Mouse (Mus musculus) midbrain, embryonic 14.5 days (tissue): ENCODE data around the gene Tcte2. TPM values are rescaled to one million over a fixed set of nuclear protein-coding genes. Genes with fewer than 3 reads are reported as not detected.

ENCODE experiments used
- ATAC-seq: fragments of 200-750 bp; cut with Nextera tagmentation; 2 replicates; pipeline ENCODE4 v1.8.0; 2017; ENCODE audit warnings: moderate number of reproducible peaks, moderate library complexity; ENCODE audit not compliant: low FRiP score, low TSS enrichment
- DNase-seq: peaks from one replicate; pipeline ENCODE4 v3.0.0-alpha.2; 2015
- H3K27ac ChIP-seq: fragments of 300-500 bp; sonication (generic); replicated peaks from 2 replicates; pipeline ENCODE4 v1.5.1; 2014; ENCODE audit warnings: mild to moderate bottlenecking, low read depth, low read length, moderate library complexity
- H3K27me3 ChIP-seq: fragments of 300-500 bp; sonication (generic); 2 replicates; pipeline ENCODE4 v1.6.1; 2014; ENCODE audit warnings: low read length, control low read depth, mixed read lengths; ENCODE audit not compliant: control insufficient read depth, insufficient read depth
- H3K36me3 ChIP-seq: fragments of 300-500 bp; sonication (generic); 2 replicates; pipeline ENCODE4 v1.6.1; 2014; ENCODE audit warnings: low read length, control low read depth; ENCODE audit not compliant: control insufficient read depth, insufficient read depth
- H3K4me1 ChIP-seq: fragments of 300-500 bp; sonication (generic); 2 replicates; pipeline ENCODE4 v1.6.1; 2014; ENCODE audit warnings: mild to moderate bottlenecking, antibody characterized with exemption, low read length, control low read depth; ENCODE audit not compliant: control insufficient read depth, insufficient read depth
- H3K4me2 ChIP-seq: fragments of 300-500 bp; sonication (generic); 2 replicates; pipeline ENCODE4 v1.6.1; 2014; ENCODE audit warnings: mild to moderate bottlenecking, low read length, moderate library complexity
- H3K4me3 ChIP-seq: fragments of 300-500 bp; sonication (generic); replicated peaks from 2 replicates; pipeline ENCODE4 v1.5.1; 2014; ENCODE audit warnings: low read depth, low read length
- H3K9ac ChIP-seq: fragments of 300-500 bp; sonication (generic); replicated peaks from 2 replicates; pipeline ENCODE4 v1.6.1; 2014; ENCODE audit warnings: mild to moderate bottlenecking, low read length, moderate library complexity
- H3K9me3 ChIP-seq: fragments of 300-500 bp; sonication (generic); 2 replicates; pipeline ENCODE4 v1.6.1; 2016; ENCODE audit warnings: low read length, control low read depth, mixed read lengths; ENCODE audit not compliant: control insufficient read depth
- WGBS: fragments of 180-500 bp; shearing (Covaris S2); extraction: QIAGEN DNeasy Blood & Tissue Kit; methylation state at CpG from one replicate; pipeline ENCODE4 v1.1.7; 2014; 5-methylcytosine and 5-hydroxymethylcytosine counted together
- polyA plus RNA-seq: library from polyadenylated mRNA; unstranded; fragments of >200 nt; fragmentation: Nextera tagmentation; extraction: Ambion mirVana; gene quantifications from 2 replicates; pipeline ENCODE4 v1.2.1, GENCODE M21; 2014

Tcte2 gene
- polyA plus RNA-seq, 1 experiment from 2014 or later, result 23.0 TPM

DNA sequence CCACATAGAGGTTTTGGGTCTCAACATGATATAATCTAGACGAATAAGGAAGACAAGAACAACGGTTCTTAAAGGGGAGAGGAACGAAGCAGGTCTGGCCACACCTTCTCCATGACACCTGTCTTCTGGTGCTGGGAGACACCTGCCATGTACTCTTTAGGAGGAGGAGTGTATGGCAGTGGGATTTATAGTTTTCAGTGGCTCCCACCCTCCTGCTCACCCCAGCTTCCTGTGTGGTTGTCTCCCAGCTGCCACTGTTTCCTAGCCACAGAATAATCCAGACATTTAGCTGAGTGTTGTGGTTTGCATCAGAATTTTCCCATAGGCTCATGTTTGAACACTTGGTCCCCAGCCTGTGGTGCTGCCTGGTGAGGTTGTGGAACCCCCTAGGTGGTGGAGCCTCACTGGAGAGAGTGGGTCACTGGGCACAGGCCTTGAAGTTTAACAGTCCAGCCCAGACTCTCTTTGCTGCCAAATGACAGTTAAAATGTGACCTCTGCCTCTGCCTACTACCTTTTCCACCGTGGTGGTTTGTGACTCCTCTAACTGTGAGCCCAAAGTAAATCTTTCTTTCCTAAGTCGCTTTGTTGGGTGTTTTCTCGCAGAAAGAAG, 86.8 kb downstream of the Tcte2 start:
- no peak overlapping the region for H3K27ac ChIP-seq
- H3K27me3 ChIP-seq, result no peaks in the 10 kb centered on the region
- ATAC-seq (no peak), DNase-seq (no peak)
- no peaks in the 10 kb centered on the region for H3K36me3 ChIP-seq
- no peak overlapping the region for H3K9ac ChIP-seq
- no peak overlapping the region for H3K4me3 ChIP-seq
- peaks cover 18% of the 10 kb centered on the region for H3K4me1 ChIP-seq
- H3K4me2 ChIP-seq, result no peak overlapping the region
- H3K9me3 ChIP-seq, result no peaks in the 10 kb centered on the region
- 89% methylated on average over 6 of the region's 6 CpGs for whole genome bisulfite sequencing

DNA sequence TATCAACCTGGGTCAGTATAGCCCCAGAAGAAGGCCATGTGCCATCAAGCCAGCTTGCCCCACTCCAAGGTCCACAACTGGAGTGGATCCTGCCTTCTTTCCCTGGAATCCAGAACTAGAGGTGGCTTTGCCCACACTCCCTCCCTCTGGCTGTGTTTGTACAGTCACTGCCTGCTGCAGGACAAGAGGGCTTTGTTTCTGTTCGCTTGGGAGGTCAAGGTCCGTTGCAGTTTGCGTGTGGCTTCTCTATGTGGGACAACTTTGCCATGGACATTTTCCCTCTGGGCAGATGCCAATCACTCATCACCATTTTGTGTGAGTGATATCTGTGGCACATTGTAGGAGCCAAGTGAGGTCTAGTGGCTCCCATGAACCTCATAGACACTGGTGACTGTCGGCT, 89.9 kb downstream of the Tcte2 start:
- Histone ChIP-seq H3K9ac (no peak overlapping the region), H3K4me2 (no peak overlapping the region), H3K4me3 (no peak overlapping the region), H3K27ac (no peak overlapping the region), H3K36me3 (no peaks in the 10 kb centered on the region), H3K9me3 (no peaks in the 10 kb centered on the region), H3K4me1 (peaks cover 40% of the 10 kb centered on the region), H3K27me3 (no peaks in the 10 kb centered on the region)
- 66% methylated on average over 4 of the region's 4 CpGs for WGBS
- no peak for ATAC-seq
- DNase-seq, result no peak

DNA sequence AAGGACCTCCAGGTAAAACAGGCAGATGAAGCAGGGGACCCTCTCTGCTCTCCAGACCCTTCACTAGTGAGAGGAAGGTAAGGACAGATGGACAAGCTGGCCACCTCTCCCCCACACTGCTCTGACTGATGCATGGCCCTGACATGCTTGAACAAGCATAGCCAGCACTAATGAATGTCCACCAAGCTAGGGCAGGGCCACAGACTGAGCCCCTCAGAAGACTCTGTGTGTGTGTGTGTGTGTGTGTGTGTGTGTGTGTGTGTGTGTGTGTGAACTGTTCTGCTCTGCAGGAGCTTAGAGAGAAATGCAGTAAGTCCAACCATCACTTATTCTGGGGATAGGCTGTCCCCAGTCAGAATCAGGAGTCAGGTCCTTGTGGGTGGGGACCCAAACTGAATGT, 91.4 kb downstream of the Tcte2 start:
- Histone ChIP-seq H3K27me3 (no peaks in the 10 kb centered on the region), H3K4me2 (no peak overlapping the region), H3K4me3 (no peak overlapping the region), H3K27ac (peak overlapping the region; percentile 91), H3K36me3 (no peaks in the 10 kb centered on the region), H3K9me3 (no peaks in the 10 kb centered on the region), H3K9ac (no peak overlapping the region), H3K4me1 (peaks cover 50% of the 10 kb centered on the region)
- ATAC-seq (no peak), DNase-seq (no peak)

DNA sequence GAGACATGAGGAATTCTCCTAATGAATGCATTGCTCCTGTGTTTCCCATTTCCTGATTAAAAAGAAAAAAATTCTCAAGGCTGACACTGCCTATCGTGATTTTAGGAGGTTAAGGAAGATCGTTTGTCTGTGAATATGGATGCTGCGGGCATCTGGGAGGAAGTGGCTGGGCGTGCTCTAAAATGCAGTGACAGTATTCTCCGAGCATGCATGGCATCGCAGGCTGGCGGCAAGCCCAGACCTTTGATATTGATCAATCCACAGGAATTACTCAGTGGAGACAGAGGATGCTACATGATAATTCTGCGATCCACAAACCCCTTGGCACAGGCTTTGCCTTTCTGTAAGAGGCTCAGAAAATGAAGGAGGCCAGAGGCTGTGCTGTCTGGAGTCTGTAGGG, 92.4 kb downstream of the Tcte2 start:
- DNase-seq, result peak; percentile 83
- Histone ChIP-seq H3K4me2 (peak overlapping the region; percentile 38), H3K9me3 (no peaks in the 10 kb centered on the region), H3K4me3 (no peak overlapping the region), H3K27ac (peak overlapping the region; percentile 91), H3K36me3 (no peaks in the 10 kb centered on the region), H3K4me1 (peaks cover 50% of the 10 kb centered on the region), H3K9ac (peak overlapping the region; percentile 26), H3K27me3 (no peaks in the 10 kb centered on the region)
- 4% methylated on average over 8 of the region's 8 CpGs for WGBS
- peak; percentile 44 for ATAC-seq

DNA sequence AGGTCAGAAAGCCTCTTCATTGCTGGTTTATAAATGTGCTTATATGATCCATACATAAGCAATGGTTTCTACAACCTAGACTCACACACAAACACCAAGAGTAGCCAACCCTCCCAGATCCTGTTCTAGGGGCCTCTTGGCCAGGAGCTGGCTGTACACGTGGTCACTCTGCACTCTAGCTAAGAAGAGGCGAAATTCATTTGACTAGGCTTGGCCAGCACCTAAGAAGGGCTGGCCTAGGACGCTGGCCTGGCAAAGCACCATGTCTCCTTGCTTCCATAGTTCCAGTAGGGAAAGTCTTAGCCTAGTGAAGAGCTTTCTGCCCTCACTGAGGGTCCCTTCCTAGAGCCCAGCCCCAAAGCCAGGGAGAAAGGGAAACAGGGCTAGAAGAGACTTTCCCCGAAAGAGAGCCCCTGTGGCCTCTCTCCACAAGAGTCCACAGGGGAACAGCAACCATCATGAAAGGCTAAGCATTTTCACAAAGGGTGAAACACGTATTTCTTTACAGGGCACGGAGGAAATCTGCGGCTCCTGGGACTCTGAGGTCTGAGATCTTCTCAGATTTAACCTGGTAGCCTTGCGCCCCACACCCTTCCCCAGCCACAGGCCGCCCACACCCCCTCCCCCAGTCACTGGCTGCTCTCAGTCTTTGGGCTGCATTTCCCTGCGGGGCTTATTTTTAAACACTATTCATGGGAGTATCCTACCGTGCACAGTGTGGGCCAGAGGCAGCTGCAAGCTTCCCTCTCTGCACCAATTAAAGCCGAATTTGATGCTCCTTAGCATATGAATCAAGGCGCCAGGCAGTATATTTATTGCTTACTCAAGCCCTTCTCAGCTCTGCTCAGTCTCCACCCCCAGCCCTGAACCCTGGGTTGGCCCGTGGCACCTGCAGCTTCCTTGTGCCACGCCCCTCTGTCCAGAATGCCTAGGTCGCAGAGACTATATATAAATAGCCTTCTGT, 93.3 kb downstream of the Tcte2 start:
- H3K9ac ChIP-seq, result peak overlapping the region; percentile 26
- H3K4me2 ChIP-seq, result peak overlapping the region; percentile 38

DNA sequence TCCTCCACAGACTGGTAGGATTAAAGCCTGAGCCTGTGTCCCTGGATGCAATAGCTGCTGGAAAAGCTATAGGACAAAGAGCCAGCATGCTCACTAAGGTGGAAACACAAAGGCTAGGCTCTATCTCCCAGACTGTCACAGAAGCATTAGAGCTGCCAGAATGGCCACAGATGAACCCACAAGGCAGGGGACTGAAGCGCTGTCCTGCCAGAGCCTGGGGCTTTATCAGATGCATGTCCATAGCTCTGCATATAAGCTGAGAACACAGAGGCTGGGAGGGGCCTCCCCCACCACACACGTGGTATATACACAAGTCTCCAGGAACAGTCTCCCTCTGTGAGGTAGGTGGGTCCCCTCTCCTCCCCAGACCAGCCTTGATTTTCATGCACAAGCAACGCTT, 94.6 kb downstream of the Tcte2 start:
- H3K9ac ChIP-seq, result no peak overlapping the region; the same call in 1 of the 2 replicates
- no peak for ATAC-seq
- 27% methylated on average over 3 of the region's 3 CpGs for WGBS

More for the DNA sequence above, 93.3 kb downstream of the Tcte2 start:
- H3K4me1 ChIP-seq, result peaks cover 50% of the 10 kb centered on the region
- no peaks in the 10 kb centered on the region for H3K36me3 ChIP-seq
- no peaks in the 10 kb centered on the region for H3K27me3 ChIP-seq
- H3K4me3 ChIP-seq, result no peak overlapping the region
- H3K27ac ChIP-seq, result peak overlapping the region; percentile 91
- WGBS, result 4% methylated on average over 16 of the region's 16 CpGs
- DNase-seq (peak; percentile 85), ATAC-seq (peak; percentile 86)
- H3K9me3 ChIP-seq, result no peaks in the 10 kb centered on the region

DNA sequence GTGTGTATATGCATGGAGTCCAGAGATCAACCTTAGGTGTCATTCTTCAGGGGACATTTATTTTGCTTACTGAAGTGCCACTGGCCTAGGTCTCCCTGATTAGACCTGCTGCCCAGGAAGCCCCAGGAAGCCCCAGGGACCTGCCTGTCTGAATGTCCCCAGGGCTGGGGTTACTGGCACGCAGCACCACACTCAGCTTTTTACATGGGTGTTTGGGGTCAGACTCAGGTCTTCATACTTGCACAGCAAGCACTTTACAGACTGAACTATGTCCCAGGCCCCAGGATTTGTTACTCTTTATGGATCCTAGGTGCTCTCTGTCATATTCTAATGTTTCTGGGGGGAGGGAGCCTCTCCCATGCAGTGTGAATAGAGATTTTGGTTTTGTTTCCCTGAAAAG, 95.9 kb downstream of the Tcte2 start:
- H3K4me3 ChIP-seq, result no peak overlapping the region
- DNase-seq, result no peak
- no peaks in the 10 kb centered on the region for H3K36me3 ChIP-seq
- no peak overlapping the region for H3K9ac ChIP-seq
- 89% methylated on average over 1 of the region's 1 CpGs for WGBS
- H3K4me1 ChIP-seq, result peaks cover 47% of the 10 kb centered on the region
- no peak overlapping the region for H3K4me2 ChIP-seq
- no peak overlapping the region for H3K27ac ChIP-seq
- H3K27me3 ChIP-seq, result no peaks in the 10 kb centered on the region
- no peak for ATAC-seq
- H3K9me3 ChIP-seq, result no peaks in the 10 kb centered on the region

More for the DNA sequence above, 94.6 kb downstream of the Tcte2 start:
- Histone ChIP-seq H3K27me3 (no peaks in the 10 kb centered on the region), H3K4me1 (peaks cover 50% of the 10 kb centered on the region), H3K27ac (peak overlapping the region; percentile 91), H3K9me3 (no peaks in the 10 kb centered on the region), H3K4me3 (no peak overlapping the region), H3K36me3 (no peaks in the 10 kb centered on the region), H3K4me2 (no peak overlapping the region)
- peak; percentile 49 for DNase-seq

DNA sequence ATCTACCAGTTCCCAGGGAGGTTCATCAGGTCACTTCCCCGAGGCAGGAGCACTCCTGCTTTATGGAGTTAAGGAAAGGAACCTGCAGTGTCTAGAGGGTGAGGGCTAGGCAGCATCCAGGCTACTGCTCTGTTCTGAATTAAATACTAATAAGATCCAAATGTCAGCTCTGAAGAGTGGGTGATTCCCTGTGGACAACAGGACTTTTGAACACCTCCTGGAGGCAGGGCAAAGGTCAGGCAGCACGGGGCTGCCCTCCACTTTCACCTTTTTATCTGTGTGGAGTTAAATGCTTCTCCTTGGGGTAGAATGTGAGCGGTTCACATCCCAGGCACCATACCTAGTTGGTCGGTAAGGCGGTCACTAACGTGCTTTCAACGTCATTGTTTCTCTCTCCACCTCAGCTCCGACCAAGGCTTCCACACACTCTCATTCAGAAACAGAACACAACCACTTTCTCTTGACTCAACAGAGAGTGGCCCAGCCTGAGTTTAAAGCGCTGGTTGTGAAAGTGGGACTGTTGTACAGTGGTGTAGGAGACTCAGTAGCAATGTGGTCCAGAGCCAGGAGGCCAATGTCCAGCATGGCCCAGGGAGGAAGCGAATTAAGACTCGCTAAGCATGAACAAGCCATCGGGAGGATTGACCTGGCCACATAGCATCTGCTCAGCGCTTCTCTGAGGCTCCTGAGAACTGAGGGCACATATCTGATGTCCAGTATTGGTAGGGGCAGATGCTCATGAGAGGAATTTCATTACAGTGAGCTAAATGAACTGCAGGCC, 98.0 kb downstream of the Tcte2 start:
- Histone ChIP-seq H3K9ac (no peak overlapping the region), H3K4me1 (peaks cover 30% of the 10 kb centered on the region), H3K9me3 (no peaks in the 10 kb centered on the region), H3K27ac (no peak overlapping the region), H3K36me3 (no peaks in the 10 kb centered on the region), H3K27me3 (no peaks in the 10 kb centered on the region), H3K4me3 (no peak overlapping the region), H3K4me2 (no peak overlapping the region)
- no peak for ATAC-seq
- DNase-seq, result no peak
- 83% methylated on average over 13 of the region's 13 CpGs for WGBS
